Mouse (Mus musculus) layer of hippocampus, adult 18-20 months (tissue): ENCODE measurements at regions not wholly inside any gene's neighbourhood (a gene's known extent, or its start where the extent isn't known, plus 50 kb on each side); places are given as distances from the start of the nearest gene placed in this dataset.

Experiments used
- DNase-seq, 2 experiments: peaks; one replicate each; pipeline ENCODE4 v3.0.0; 2022; ENCODE audit warnings: low spot score in 2 of 2

- DNase-seq: no peak
These were observed 179.8 kb upstream of the Plxnc1 start for GRCm38 (mm10) chr10:95124476-95124875.

DNA sequence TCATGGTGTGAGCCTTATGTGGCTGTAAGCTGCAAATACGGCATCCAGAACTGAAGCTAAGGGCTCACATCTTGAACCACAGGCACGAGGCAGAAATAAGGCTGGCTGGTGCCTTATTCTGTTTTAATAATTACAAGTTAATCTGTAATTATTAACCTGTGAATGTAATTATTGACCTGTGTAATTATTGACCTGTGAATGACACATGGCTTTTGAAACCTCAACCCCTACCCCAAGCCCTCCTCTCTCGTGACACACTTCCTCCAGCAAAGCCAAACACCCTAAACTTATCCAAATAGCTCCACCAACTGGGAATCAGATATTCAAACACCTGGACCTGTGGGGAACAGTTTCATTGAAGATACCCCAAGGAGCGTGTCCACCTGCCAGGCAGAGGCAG is 175.4 kb upstream of the Plxnc1 start:
- DNase-seq: no peak

DNA sequence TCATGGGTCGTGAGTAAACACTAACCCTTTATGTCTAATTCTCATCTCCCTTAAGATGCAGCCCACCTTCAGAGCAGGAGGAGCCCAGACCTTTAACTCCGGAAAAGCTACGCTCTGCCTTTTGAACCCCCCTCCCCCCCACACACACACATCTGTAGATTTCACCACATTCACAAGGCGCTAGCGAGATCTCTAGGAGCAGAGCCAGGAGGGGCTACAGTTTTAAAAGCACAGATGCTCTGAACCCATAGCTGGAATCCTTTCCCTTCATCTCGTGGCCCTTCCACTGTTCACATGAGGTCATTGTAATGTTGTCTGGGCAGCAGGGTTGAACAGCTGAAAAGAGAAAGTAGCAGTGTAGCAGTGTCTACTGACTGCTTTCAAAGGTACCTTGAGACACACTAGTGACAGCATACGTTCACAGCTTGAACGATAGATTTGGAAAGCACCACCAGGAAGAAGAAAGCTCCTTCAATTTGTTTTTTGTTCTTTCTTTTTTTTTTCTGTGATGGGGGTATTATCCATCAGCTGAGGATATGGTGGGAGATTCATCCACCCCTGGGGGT is 174.2 kb upstream of the Plxnc1 start:
- DNase-seq: no peak

- no peak for DNase-seq
These were observed 173.1 kb upstream of the Plxnc1 start for GRCm38 (mm10) chr10:95117731-95118212.

DNA sequence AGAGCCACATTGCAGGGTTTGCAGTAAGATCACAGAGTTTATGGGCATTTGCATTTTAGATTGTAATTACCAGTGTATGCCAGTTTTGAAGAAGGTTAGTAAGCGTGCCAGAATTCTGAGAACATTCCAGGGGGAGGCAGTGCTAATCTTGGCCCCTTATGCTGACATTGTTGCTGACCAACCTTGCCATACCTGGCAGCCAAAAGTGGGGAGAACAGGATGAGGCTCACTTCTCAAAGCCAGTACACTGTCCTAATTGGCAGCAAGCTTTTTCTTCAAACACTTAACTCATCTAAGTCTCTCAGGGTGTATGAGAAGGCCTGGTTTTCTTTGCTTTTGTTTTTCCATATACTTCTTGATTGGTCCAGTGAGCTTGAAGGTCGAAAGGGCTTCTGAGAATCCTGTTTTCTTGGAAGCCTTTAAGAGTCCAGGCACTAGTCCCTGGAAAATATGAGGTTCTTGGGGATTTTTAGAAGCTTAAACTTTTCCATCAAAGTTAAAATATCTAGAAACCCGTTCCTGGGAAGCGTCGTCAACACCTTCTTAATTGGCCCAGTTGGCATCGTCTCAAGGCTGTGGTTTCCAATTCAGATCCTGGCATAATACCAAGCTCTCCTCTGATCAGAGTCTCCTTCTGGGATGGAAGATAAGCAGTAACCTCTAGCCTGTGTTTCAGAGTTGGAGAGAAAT is 172.6 kb upstream of the Plxnc1 start:
- no peak for DNase-seq

- no peak for DNase-seq
These were observed 172.0 kb upstream of the Plxnc1 start for GRCm38 (mm10) chr10:95116579-95117011.

GRCm38 (mm10) chr10:95112837-95113388 is 168.3 kb upstream of the Plxnc1 start:
- DNase-seq: no peak

DNA sequence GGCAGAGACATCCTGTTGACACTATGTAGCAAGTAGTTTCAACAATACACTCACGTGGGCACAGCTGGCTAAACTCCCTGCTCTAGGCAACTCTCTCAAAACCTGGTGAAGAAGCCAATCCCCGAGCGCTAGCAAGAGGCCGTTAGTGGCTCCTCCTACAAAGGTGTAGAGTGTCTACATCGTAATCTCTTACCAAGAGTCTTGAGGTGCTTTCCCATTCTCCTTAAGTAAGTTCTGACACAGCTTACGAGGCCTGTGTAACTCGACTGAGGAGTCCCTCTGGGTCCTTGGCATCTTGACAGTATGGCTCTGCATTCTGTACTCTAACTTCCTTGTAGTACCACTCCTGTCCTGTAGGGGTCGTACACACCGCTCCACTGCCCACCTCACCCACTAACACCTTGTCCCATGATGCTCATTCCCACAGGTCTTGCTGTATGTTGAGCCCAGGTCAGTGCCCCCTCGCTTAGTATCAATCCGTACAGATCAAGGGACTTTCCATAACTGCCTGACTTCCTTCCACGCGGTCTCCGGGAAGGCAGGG is 167.7 kb upstream of the Plxnc1 start:
- no peak for DNase-seq

DNA sequence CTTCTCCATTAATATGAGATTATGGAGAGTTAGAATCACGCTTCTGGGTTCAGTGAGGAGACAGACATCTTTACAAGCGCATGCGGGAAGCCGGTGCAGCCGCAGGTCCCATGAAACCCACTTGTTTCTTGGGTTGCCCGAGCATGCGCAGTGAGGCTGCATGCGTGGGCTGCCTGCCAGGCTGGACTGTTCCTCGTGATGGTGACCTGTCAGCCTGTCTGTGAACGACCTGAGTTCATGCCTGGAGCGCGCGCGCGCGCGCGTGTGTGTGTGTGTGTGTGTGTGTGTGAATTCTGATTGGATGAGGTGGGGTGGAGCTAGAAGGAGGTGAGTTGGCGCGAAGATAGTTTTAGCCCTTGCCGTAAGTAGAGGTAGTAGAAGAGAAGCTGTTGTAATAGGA is 166.2 kb upstream of the Plxnc1 start:
- no peak for DNase-seq

- no peak for DNase-seq
These were observed 164.9 kb upstream of the Plxnc1 start for GRCm38 (mm10) chr10:95109576-95109975.

- no peak for DNase-seq
These were observed 163.1 kb upstream of the Plxnc1 start for GRCm38 (mm10) chr10:95107532-95108251.

- peak in 1 of 2 experiments; percentile 46 for DNase-seq
These were observed 159.2 kb upstream of the Plxnc1 start for GRCm38 (mm10) chr10:95103808-95104207.

DNA sequence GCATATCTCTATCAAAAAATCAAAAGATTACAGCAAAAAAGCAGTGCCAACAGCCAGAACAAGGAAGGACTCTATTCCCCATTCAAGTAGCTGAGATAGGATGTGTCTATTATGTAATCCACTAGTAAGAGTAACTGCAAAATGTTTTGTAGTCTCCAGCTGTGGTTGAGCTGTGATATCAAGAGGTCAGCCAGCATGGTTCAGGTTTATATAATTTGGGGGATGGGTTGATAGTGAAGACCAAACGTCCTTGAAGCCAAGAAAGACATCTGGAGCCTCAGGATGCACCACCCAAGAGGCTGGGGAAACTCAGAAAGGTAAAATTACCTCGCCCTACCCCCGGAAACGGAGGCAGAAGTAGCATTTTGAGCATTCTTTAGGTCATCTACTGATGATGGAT is 158.3 kb upstream of the Plxnc1 start:
- DNase-seq: no peak

- DNase-seq: peak in 1 of 2 experiments; percentile 28
These were observed 155.3 kb upstream of the Plxnc1 start for GRCm38 (mm10) chr10:95099906-95100305.

DNA sequence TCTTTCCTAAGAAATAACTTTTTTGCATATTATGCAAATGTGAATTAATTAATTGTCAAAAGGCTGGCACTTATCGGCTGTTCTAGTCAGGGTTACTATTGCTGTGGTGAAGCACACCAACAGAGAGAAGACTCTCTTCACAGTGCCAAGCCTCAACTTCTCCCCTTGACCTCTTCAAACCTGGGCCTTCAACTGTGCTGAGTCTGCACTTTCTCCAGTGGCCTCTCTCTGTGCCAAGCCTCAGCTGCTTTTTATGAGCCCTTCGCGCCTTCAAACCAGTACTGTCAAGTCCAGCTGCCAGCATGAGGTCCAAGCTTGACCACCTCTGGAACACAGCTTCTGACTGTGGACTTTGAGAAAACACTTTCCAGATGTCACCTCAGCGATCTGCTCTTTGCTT is 151.2 kb upstream of the Plxnc1 start:
- no peak for DNase-seq

- no peak for DNase-seq
These were observed 150.1 kb upstream of the Plxnc1 start for GRCm38 (mm10) chr10:95094771-95095170.

GRCm38 (mm10) chr10:95093266-95093665 is 148.6 kb upstream of the Plxnc1 start:
- no peak for DNase-seq

GRCm38 (mm10) chr10:95091086-95091485 is 146.5 kb upstream of the Plxnc1 start:
- DNase-seq: no peak

GRCm38 (mm10) chr10:95090641-95091040 is 146.0 kb upstream of the Plxnc1 start:
- no peak for DNase-seq

- no peak for DNase-seq
These were observed 145.4 kb upstream of the Plxnc1 start for GRCm38 (mm10) chr10:95090035-95090434.

DNA sequence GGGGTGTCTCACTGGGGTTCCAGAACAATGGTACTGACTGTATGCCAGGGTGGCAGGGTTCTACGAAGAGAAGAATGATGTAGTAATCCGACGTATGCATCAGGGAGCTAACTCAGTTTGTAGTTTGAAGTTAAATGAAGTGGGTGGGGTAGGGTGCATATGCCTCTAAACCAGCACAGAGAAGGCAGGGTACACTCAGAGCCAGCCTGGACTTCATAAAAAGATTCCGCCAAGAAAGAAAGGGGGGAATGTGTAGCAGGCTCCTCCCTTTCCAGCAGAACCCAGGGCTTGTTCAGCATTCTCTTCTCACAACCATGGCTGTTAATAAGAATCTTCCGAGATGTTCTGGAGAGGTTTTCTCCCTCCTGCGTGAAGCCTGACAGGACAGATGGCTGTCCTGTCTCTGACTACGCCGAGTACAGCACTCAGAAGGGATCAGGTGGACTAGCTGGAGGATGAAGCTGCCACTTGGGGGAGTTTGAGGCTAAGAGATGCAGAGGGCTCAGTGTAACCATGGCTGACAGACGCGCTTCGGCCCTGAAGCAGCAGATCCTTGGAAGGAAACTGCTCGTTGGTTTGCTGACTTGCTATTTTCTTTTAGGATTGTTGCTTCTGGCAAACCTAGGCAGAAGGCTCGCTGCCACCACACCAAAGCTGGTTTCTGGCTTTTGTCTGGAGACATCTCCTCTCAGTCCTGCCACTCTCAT is 143.4 kb upstream of the Plxnc1 start:
- peak; percentile 22 to 75 for DNase-seq
